In the genomic region with DNA sequence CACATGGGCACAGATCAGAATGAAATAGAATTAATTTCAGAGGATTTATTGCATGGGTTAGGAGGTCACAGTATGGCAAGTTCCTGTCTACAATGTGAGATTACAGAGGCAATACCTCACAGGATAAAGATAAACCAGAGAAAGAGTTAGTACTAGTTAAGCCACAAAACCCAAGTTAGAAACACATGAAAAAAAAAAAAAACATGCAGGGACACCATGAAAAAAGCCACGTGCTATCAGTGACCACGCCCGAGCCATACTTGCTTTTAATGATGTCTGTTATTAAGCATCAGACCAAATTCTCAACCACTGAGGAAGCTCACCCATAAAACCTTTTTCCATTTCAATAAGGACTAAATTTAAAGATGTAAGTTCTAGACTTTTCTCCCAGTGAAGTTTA, we compare ENCODE assay signal across 21 mouse cellular contexts.
A peak's percentile ranks its signal among the peaks of the same experiment; 100 is the strongest.
DNase-seq lines count a peak whose midpoint lies in the region; ATAC-seq and TF ChIP-seq lines count a peak whose summit lies in the region.
"Had no signal": no experiment of that assay in that cellular context is flagged by ENCODE, and none has a peak within 500 bp of the region (broad histone marks: within the 10 kb centered on the region; RNA-seq: fewer than 3 reads in every experiment).

No protein-coding gene starts in this region.

- no peak for TF ChIP-seq CTCF in MEL (IDR thresholded peaks at IDR 0.05 in 2 of 3, conservative IDR thresholded peaks at IDR 0.05 in 1 of 3; ENCODE audit: control insufficient read depth in 1 of 3, insufficient read depth in 1 of 3, low read depth in 2 of 3, low read length in 3 of 3, poor library complexity in 1 of 3, severe bottlenecking in 1 of 3)

- H3K36me3 ChIP-seq in heart, embryonic 10.5 days, result no peaks in the 10 kb centered on the region; the same call in 1 of the 2 replicates
- no peaks in the 10 kb centered on the region for H3K36me3 ChIP-seq in liver, embryonic 13.5 days
- H3K36me3 ChIP-seq in MEL (ENCODE audit: control insufficient read depth in 1 of 2, insufficient read depth in 2 of 2, low read length in 2 of 2), result peaks cover 0 to 93% of the 10 kb centered on the region in 2 experiments; a peak in 2 of 4 replicates
- H3K36me3 ChIP-seq: embryonic facial prominence, embryonic 12.5 days; forebrain, embryonic 15.5 days had no signal

- H3K27me3 ChIP-seq in heart, embryonic 10.5 days (ENCODE audit: insufficient read depth, poor library complexity, severe bottlenecking), result no peaks in the 10 kb centered on the region
- no peaks in the 10 kb centered on the region for H3K27me3 ChIP-seq in liver, embryonic 13.5 days
- H3K27me3 ChIP-seq in MEL (ENCODE audit: control insufficient read depth in 1 of 2, insufficient read depth in 2 of 2, low read length in 2 of 2), result no peaks in the 10 kb centered on the region
- H3K27me3 ChIP-seq: CH12.LX; embryonic facial prominence, embryonic 12.5 days; forebrain, embryonic 13.5 days; forebrain, embryonic 15.5 days had no signal

- H3K27ac ChIP-seq in heart, embryonic 10.5 days, result no peak overlapping the region
- 0 out of 2 replicates have a peak overlapping the region, but pooled peaks have one; percentile 47 for H3K27ac ChIP-seq in liver, embryonic 13.5 days
- H3K27ac ChIP-seq in MEL (ENCODE audit: control insufficient read depth, low read depth, low read length), result peak overlapping the region; percentile 100
- H3K27ac ChIP-seq: embryonic facial prominence, embryonic 10.5 days; embryonic facial prominence, embryonic 12.5 days; forebrain, embryonic 13.5 days; forebrain, embryonic 15.5 days had no signal

- H3K9ac ChIP-seq in liver, embryonic 13.5 days, result no peak overlapping the region
- peak overlapping the region; percentile 55 for H3K9ac ChIP-seq in MEL (ENCODE audit: control insufficient read depth, low read depth, low read length, poor library complexity, severe bottlenecking)
- H3K9ac ChIP-seq: embryonic facial prominence, embryonic 12.5 days; forebrain, embryonic 13.5 days; forebrain, embryonic 15.5 days; forebrain, postnatal 0 days had no signal

- peak; percentile 22 to 76; a peak in 3 of 4 replicates for TF ChIP-seq EP300 in MEL (IDR thresholded peaks at IDR 0.05; ENCODE audit: low read depth in 1 of 2, low read length in 2 of 2)

- no peak overlapping the region for H3K4me3 ChIP-seq in heart, embryonic 10.5 days
- H3K4me3 ChIP-seq in liver, embryonic 13.5 days (replicated peaks), result no peak overlapping the region
- no peak overlapping the region for H3K4me3 ChIP-seq in MEL (ENCODE audit: control insufficient read depth in 1 of 2, insufficient read depth in 1 of 2, low read depth in 2 of 2, low read length in 2 of 2)
- H3K4me3 ChIP-seq: embryonic facial prominence, embryonic 10.5 days; embryonic facial prominence, embryonic 12.5 days; forebrain, embryonic 13.5 days; forebrain, embryonic 15.5 days had no signal

- no peaks in the 10 kb centered on the region for H3K9me3 ChIP-seq in heart, embryonic 10.5 days
- no peaks in the 10 kb centered on the region for H3K9me3 ChIP-seq in liver, embryonic 13.5 days (replicated peaks)
- no peaks in the 10 kb centered on the region for H3K9me3 ChIP-seq in MEL (replicated peaks; ENCODE audit: insufficient read depth, low read length)
- H3K9me3 ChIP-seq: embryonic facial prominence, embryonic 12.5 days; forebrain, embryonic 13.5 days; forebrain, embryonic 15.5 days had no signal

- DNase-seq in heart, adult 11 months, result peak; percentile 33
- DNase-seq in heart, embryonic 10.5 days (ENCODE audit: low spot score), result no peak
- no peak for DNase-seq in liver, embryonic 13.5 days
- DNase-seq in liver (no peak), MEL (ENCODE audit: low read depth, low spot score) (peak; percentile 75)
- DNase-seq: adrenal gland, adult 2 months; adrenal gland, postnatal 10 days; adrenal gland, postnatal 25 days; B cell, adult 2 months; cerebellum, adult 11 months; cerebellum, adult 18-20 months; cerebellum, adult 8-10 months; cerebellum, postnatal 10 days; cerebellum, postnatal 25 days; forebrain, postnatal 0 days had no signal

- no peak for ATAC-seq in liver, embryonic 13.5 days (ENCODE audit: low read depth)
- ATAC-seq: CD4-positive, CD25-positive, alpha-beta regulatory T cell, adult 4 months; forebrain, embryonic 13.5 days; forebrain, embryonic 15.5 days; forebrain, postnatal 0 days had no signal

- peaks cover 1% of the 10 kb centered on the region; the same call in 1 of the 2 replicates for H3K79me2 ChIP-seq in MEL (ENCODE audit: control insufficient read depth, insufficient read depth, low read length, poor library complexity)

- TF ChIP-seq POLR2A in MEL (IDR thresholded peaks at IDR 0.05; ENCODE audit: control insufficient read depth in 1 of 2, insufficient read depth in 1 of 2, low read depth in 1 of 2, low read length in 2 of 2, poor library complexity in 1 of 2), result no peak; a peak in 1 of 4 replicates

- no peaks in the 10 kb centered on the region for H3K4me1 ChIP-seq in heart, embryonic 10.5 days
- H3K4me1 ChIP-seq in liver, embryonic 13.5 days (replicated peaks), result peaks cover 73% of the 10 kb centered on the region
- H3K4me1 ChIP-seq in MEL (ENCODE audit: control insufficient read depth in 1 of 2, insufficient read depth in 2 of 2, low read length in 2 of 2), result peaks cover 59 to 64% of the 10 kb centered on the region in 2 experiments
- H3K4me1 ChIP-seq: forebrain, embryonic 13.5 days; forebrain, embryonic 15.5 days had no signal

- H3K4me2 ChIP-seq in liver, embryonic 13.5 days, result no peak overlapping the region
- H3K4me2 ChIP-seq: embryonic facial prominence, embryonic 12.5 days; forebrain, embryonic 13.5 days; forebrain, embryonic 15.5 days had no signal

- WGBS in heart, embryonic 10.5 days, result 92% methylated on average over 3 of the region's 3 CpGs
- WGBS in liver, embryonic 13.5 days (ENCODE audit: insufficient replicate concordance), result 34% methylated on average over 3 of the region's 3 CpGs

- TF ChIP-seq RAD21 in MEL (IDR thresholded peaks at IDR 0.05; ENCODE audit: low read depth, low read length), result no peak

TF ChIP-seq in MEL, 35 proteins besides CTCF, POLR2A, EP300 and RAD21:
- peak; percentile 96 for TF ChIP-seq ZNF384 (IDR thresholded peaks at IDR 0.05; ENCODE audit: low read depth, low read length)
- peak; percentile 55; the same call in 1 of the 2 replicates for TF ChIP-seq GATA1 (IDR thresholded peaks at IDR 0.05; ENCODE audit: low read depth, low read length)
- no peak for TF ChIP-seq RCOR1 (IDR thresholded peaks at IDR 0.05; ENCODE audit: low read depth, low read length)
- TF ChIP-seq UBTF (IDR thresholded peaks at IDR 0.05; ENCODE audit: borderline replicate concordance, insufficient read depth, low read depth, low read length), result no peak
- peak; percentile 68 for TF ChIP-seq USF1 (IDR thresholded peaks at IDR 0.05; ENCODE audit: low read depth, low read length)
- TF ChIP-seq MAX (IDR thresholded peaks at IDR 0.05; ENCODE audit: low read length), result peak; percentile 97
- TF ChIP-seq BHLHE40 (IDR thresholded peaks at IDR 0.05; ENCODE audit: borderline replicate concordance, low read depth, low read length), result peak; percentile 56; the same call in 1 of the 2 replicates
- TF ChIP-seq SIN3A (IDR thresholded peaks at IDR 0.05; ENCODE audit: low read length), result peak; percentile 58; the same call in 1 of the 2 replicates
- no peak for TF ChIP-seq CHD2 (IDR thresholded peaks at IDR 0.05; ENCODE audit: low read length)
- TF ChIP-seq POLR2AphosphoS5 (IDR thresholded peaks at IDR 0.05; ENCODE audit: borderline replicate concordance, low read depth, low read length), result no peak
- no peak for TF ChIP-seq MAFK (IDR thresholded peaks at IDR 0.05; ENCODE audit: borderline replicate concordance, low read depth, low read length)
- TF ChIP-seq ETS1 (IDR thresholded peaks at IDR 0.05; ENCODE audit: low read depth, low read length), result peak; percentile 80
- TF ChIP-seq MAZ (IDR thresholded peaks at IDR 0.05; ENCODE audit: low read depth, low read length), result no peak
- peak; percentile 77 for TF ChIP-seq MXI1 (IDR thresholded peaks at IDR 0.05; ENCODE audit: low read depth, low read length)
- no peak for TF ChIP-seq NRF1 (IDR thresholded peaks at IDR 0.05; ENCODE audit: insufficient read depth, low read depth, low read length, poor library complexity, severe bottlenecking)
- no peak for TF ChIP-seq TAL1 (IDR thresholded peaks at IDR 0.05; ENCODE audit: low read length)
- no peak for TF ChIP-seq ZC3H11A (IDR thresholded peaks at IDR 0.05; ENCODE audit: low read depth, low read length)
- 0 out of 2 replicates have a peak, but pooled peaks have one; percentile 4 for TF ChIP-seq MYB (IDR thresholded peaks at IDR 0.05; ENCODE audit: low read depth, low read length)
- TF ChIP-seq USF2 (IDR thresholded peaks at IDR 0.05; ENCODE audit: borderline replicate concordance in 1 of 2, insufficient read depth in 1 of 2, low read depth in 1 of 2, low read length in 2 of 2), result no peak
- no peak for TF ChIP-seq SMC3 (IDR thresholded peaks at IDR 0.05; ENCODE audit: low read depth, low read length)
- TF ChIP-seq KAT2A (conservative IDR thresholded peaks at IDR 0.05; ENCODE audit: low read depth, low read length), result no peak; the same call in 1 of the 2 replicates
- TF ChIP-seq CHD1 (IDR thresholded peaks at IDR 0.05; ENCODE audit: low read depth, low read length), result no peak
- no peak for TF ChIP-seq TBP (IDR thresholded peaks at IDR 0.05; ENCODE audit: low read depth, low read length)
- TF ChIP-seq ZKSCAN1 (IDR thresholded peaks at IDR 0.05; ENCODE audit: low read depth, low read length), result no peak
- no peak for TF ChIP-seq MEF2A (IDR thresholded peaks at IDR 0.05; ENCODE audit: extremely low read depth, insufficient replicate concordance, low read depth, low read length, poor library complexity, severe bottlenecking)
- no peak for TF ChIP-seq JUND (IDR thresholded peaks at IDR 0.05; ENCODE audit: low read depth, low read length)
- no peak for TF ChIP-seq GABPA (IDR thresholded peaks at IDR 0.05; ENCODE audit: low read depth, low read length)
- TF ChIP-seq E2F4 (IDR thresholded peaks at IDR 0.05; ENCODE audit: borderline replicate concordance, low read depth, low read length), result 0 out of 2 replicates have a peak, but pooled peaks have one; percentile 43
- peak; percentile 97 for TF ChIP-seq MYC (IDR thresholded peaks at IDR 0.05; ENCODE audit: low read depth, low read length)
- no peak for TF ChIP-seq ZMIZ1 (IDR thresholded peaks at IDR 0.05; ENCODE audit: low read depth, low read length)
- peak; percentile 36; the same call in 1 of the 2 replicates for TF ChIP-seq TCF12 (IDR thresholded peaks at IDR 0.05; ENCODE audit: low read depth, low read length)
- TF ChIP-seq POLR2AphosphoS2 (IDR thresholded peaks at IDR 0.05; ENCODE audit: low read length), result no peak
- TF ChIP-seq ELF1 (IDR thresholded peaks at IDR 0.05; ENCODE audit: low read depth, low read length), result no peak
- no peak for TF ChIP-seq HCFC1 (IDR thresholded peaks at IDR 0.05; ENCODE audit: low read depth, low read length)
- no peak for TF ChIP-seq NELFE (IDR thresholded peaks at IDR 0.05; ENCODE audit: low read depth, low read length)

Comparison
In these comparisons a context has a peak if more than half of its experiments do, and no peak if none do; other contexts are left out.
1. DNase-seq: peak in heart, adult 11 months (single experiment) and MEL (single experiment); none in heart, embryonic 10.5 days (single experiment), liver, embryonic 13.5 days (single experiment) and liver (single experiment).